Mouse (Mus musculus) heart, postnatal 36 days (tissue): Measurements from ENCODE around the gene Elmod3. TPM values are rescaled to one million over a fixed set of nuclear protein-coding genes. Genes with fewer than 3 reads are reported as not detected.
A peak's percentile ranks its signal among the peaks of the same experiment; 100 is the strongest.

ENCODE experiments used
- DNase-seq, 2 experiments: peaks; one replicate each; pipeline ENCODE4 v3.0.0; 2021 to 2022
- intact Hi-C: fragments of 180-260 bp; cut with DNase I; formaldehyde crosslinking; loops from one replicate; pipeline ENCODE4 v1.15.1; 2025
- total RNA-seq, 2 experiments: library from RNA; stranded (reverse); gene quantifications; 2 replicates each; pipeline ENCODE4 v1.2.3; 2021

The Elmod3 gene
- total RNA-seq: 10 to 100 TPM; 13.8 to 20.0 TPM

GRCm38 (mm10) chr6:72597956-72598753 lies at the start of gene Elmod3, which contains the start of gene Retsat:
Gene Elmod3 (minus strand): TSS chr6:72598413.
Gene Retsat (plus strand): TSS chr6:72598475.
- peak; percentile 94 to 95 for DNase-seq
- intact Hi-C loops: loop anchor here (2.0 kb wide), 1 partner anchor 27 kb away; no protein-coding TSS in a partner anchor

DNA sequence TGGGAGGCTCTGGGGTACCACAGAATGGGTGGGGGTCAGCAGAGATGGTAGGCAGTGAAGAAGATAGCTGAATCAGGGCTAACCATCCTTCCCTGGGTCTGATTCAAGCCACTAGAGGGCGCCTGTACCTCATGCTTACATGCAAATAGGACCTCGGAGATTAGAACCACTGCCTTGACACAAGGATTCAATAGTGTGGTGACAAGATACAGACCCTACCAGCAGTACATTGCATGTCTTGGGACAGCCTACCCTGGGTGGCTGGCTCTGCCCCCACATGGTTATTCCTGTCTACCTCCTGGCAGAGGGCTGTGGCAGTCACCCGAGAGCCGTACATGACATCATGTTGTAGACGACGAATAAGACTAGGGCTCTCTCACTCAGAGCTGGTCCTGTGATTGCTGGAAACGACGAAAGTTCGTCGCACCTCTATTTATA lies 49.2 kb upstream of the Elmod3 start:
- peak; percentile 76 to 79 for DNase-seq
- intact Hi-C loops: loop anchor here (1.0 to 10.0 kb wide), 3 partner anchors 20 to 577 kb away; partner anchors contain the start of genes Dnah6 and Tcf7l1

DNA sequence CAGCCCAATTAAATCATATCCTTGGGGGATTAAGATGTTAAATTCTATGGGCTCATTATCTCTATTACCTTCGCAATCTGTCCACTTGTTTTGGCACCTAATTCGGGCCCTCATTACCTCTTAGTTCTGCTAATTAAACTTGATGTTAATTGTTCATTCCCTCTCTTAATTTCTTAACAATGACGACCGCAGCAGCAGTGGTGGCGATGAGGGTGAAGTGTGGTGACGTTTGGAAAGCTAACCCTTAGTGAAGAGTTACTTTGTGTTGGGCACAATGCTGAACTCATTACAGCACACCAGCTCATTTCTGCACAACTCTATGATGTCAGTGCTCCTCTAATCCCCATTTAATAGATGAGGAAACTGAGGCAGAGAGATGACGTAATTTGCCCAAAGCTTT lies 47.2 kb upstream of the Elmod3 start:
- no peak for DNase-seq
- intact Hi-C loops: loop anchor here (10.0 kb wide), 1 partner anchor 579 kb away; the partner anchor contains the start of gene Dnah6

DNA sequence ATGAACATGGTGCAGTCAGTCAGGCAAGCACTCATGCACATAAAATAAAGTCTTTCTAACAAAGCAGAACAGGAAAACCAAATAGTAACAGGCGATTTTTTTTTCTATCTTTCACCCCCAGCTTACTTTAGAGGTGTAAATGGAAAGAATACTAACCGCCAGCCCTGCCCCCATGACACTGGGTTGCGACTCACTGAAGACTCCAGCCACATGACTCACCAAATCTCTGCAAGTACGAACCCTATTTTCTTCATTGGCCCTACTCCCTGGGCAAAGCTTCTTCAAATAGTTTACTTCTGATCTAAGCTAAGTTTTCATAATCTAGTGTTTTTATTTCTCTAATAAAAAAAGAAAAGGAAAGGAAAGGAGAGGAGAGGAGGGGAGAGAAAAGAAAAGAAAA lies 46.4 kb upstream of the Elmod3 start:
- DNase-seq: no peak
- intact Hi-C loops: loop anchor here (10.0 kb wide), 1 partner anchor 580 kb away; the partner anchor contains the start of gene Dnah6

GRCm38 (mm10) chr6:72641218-72641954 lies 43.2 kb upstream of the Elmod3 start:
- intact Hi-C loops: loop anchor here (10.0 kb wide), 1 partner anchor 583 kb away; the partner anchor contains the start of gene Dnah6

GRCm38 (mm10) chr6:72636940-72637339 lies 38.7 kb upstream of the Elmod3 start:
- DNase-seq: no peak
- intact Hi-C loops: loop anchor here (1.0 to 10.0 kb wide), 6 partner anchors 30 to 518 kb away; partner anchors contain the start of gene Tcf7l1

More at GRCm38 (mm10) chr6:72641218-72641954, 43.2 kb upstream of the Elmod3 start:
- DNase-seq: no peak

DNA sequence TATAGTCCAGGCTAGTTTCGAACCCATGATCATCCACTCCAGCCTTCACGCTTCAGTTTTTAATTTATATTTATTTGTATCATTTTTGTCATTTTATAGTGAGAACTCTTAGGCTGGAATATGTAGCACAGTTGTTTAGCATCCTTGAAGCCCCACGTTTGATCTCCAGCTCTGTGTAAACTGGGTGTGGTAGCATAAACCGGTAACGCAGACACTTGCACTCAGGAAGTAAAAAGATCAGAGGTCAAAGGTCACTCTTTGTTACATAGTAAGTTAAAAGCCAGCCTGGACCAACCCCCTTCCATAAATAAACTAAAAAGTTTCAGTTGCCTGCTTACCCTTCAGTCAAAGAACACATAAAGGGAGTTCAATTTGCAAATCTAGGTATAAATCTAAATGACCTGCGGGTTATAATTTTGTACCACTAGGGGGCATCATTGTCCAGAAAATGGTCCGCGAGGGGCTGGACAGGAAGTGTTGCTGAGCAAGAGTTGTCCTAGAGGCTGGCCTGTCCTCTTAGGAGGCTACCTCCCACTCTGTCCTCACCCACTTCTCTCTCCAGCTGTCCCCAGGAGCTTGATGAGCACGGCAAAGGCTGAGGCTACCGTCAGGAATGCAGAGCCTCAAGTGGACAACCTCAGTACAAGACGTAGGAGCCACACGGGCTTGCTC lies 37.7 kb upstream of the Elmod3 start:
- intact Hi-C loops: loop anchor here (1.0 to 10.0 kb wide), 6 partner anchors 31 to 519 kb away; partner anchors contain the start of gene Tcf7l1
- peak; percentile 65 to 70 for DNase-seq

DNA sequence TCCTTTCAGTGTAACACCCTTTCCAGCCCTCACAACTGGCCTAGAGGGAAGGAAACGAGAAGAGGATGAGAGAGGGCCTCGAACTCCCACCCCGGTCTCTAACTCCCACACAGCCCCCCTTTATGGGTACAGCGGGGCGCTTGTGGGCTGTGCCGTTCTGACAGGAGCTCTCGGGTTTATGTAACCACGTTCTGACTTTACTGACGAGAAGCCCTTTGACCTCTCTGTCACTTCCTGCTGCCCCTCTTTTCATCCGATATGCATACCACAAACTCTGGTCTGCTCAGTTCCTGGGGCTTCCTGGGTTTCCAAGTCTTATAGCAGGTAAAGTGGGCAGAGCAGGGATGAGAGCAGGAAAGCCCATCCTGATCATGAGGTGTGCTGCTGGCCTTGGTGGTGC lies 36.1 kb upstream of the Elmod3 start:
- intact Hi-C loops: loop anchor here (10.0 kb wide), 1 partner anchor 520 kb away; no protein-coding TSS in a partner anchor
- DNase-seq: no peak

- intact Hi-C loops: loop anchor here (10.0 kb wide), 1 partner anchor 523 kb away; no protein-coding TSS in a partner anchor
- no peak for DNase-seq
Measured at GRCm38 (mm10) chr6:72631700-72632099, 33.5 kb upstream of the Elmod3 start.

GRCm38 (mm10) chr6:72630961-72631360 lies 32.7 kb upstream of the Elmod3 start:
- intact Hi-C loops: loop anchor here (10.0 kb wide), 1 partner anchor 524 kb away; no protein-coding TSS in a partner anchor

DNA sequence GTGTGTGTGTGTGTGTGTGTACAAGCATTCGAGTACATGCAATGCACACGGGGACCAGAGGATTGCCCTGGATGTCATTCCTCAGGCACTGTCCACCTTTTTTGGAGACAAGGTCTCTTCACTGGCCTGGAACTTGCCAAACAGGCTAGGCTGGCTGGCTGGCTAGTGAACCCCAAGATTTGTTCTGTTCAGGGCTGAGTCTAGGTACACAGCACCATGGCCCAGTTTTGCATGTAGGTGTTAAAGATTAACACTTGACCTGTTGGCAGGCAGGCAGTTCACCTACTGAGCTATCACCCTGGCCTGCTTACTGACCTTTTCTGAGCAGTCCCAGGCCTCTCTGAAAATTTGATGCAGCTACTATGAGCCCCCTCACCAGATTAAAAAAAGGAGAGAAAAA lies 32.2 kb upstream of the Elmod3 start:
- DNase-seq: no peak
- intact Hi-C loops: loop anchor here (10.0 kb wide), 1 partner anchor 524 kb away; no protein-coding TSS in a partner anchor

More at GRCm38 (mm10) chr6:72630961-72631360, 32.7 kb upstream of the Elmod3 start:
- no peak for DNase-seq

DNA sequence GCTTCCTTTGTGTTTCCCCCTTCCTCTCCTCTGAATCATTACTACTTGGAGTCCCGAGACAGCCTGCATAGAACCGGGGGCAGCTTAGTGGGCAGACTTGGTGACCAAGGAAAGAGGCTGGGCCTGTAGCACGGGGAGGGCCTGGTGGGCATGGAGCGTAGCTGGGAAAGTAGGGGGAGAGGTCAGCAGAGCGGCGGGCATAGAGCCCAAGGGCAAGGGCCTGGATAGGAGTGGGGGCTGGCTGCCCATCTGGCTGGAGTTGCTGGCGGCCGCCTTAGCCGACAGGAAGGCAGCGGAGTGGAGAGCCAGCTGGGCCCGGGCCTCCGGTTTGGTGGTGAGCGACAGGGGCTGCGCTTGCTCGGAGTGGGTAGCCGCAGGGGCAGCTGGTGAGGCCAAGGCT lies 29.1 kb upstream of the Elmod3 start:
- intact Hi-C loops: no loop called here
- no peak for DNase-seq

DNA sequence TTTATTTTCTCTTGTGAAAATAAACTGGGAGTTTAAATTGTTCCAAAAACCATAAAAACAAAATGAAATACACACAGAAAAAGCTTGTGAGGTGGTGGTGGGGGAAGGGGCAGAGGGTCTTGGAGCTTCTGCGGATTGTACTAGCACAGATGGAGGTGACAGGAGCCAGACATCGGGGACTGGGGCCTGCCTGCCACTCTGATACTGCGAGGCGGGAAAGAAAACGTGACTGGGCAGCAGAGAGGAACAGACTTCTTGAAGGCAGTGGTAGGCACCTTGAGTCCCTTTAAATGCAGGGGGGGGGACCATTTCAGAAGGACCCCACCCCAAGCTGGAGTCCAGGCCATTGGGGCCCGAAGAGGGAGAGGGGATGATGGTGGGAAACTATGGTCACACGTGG lies 28.2 kb upstream of the Elmod3 start:
- no peak for DNase-seq
- intact Hi-C loops: no loop called here

- intact Hi-C loops: no loop called here
Measured at GRCm38 (mm10) chr6:72623661-72624402, 25.6 kb upstream of the Elmod3 start.

DNA sequence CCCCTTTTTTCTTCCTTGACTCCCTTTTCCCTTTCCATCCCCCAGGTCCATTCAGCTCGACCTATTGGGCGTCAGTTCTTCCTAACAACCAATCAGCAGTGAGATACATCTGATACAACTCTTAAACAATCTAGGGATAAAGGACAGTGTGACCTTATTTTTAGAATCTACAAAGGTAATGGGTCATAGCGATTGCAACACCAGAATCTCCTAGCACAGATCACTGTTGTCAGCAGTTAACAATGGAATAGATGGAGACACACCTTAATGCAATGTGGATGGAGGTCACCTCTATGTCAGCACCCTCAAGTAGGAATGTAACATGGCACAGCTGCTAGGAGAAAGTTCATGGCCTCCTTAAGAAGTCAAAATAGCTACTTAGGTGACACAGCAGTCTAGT lies 24.7 kb upstream of the Elmod3 start:
- DNase-seq: no peak

More at GRCm38 (mm10) chr6:72623661-72624402, 25.6 kb upstream of the Elmod3 start:
- peak; percentile 24 to 31 for DNase-seq

GRCm38 (mm10) chr6:72620920-72621319 lies 22.7 kb upstream of the Elmod3 start:
- intact Hi-C loops: no loop called here
- DNase-seq: no peak

More for the DNA sequence above, 24.7 kb upstream of the Elmod3 start:
- intact Hi-C loops: no loop called here

DNA sequence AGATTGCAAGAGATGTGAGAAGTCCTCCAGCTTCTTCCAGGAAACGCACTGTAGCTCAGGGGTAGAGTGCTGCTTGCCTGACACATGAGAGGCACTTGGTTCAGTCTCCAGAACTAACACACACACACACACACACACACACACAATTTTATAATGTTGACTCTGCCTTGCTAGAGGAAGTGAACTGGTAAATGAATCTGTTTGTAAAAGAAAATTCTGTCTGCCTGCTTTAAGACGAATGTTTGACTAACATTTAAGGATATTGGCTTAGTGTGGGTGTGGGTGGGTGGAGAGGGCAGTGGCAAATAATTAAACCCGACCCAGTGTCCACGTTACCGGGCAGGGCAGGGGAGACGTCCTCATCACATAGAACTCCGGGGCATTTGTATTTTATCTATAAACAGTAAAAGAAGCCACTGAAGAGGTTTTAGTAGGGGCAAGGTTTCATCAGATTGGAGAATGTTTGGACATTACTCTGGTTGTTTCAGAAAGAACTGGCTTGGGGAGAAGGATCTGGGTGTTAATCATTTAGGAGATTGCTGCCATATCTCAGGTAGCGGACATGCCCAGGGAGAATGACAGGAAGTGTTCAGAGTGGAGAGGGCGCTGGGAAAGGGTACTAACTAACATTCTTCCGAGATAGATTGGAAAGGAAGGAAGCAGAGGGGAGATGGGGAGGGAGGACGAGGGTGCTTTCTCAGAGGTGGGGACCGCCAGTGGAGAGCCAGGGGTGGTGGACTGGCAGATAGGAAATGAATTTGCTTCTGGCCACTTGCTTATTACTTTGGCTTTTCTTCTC lies 21.7 kb upstream of the Elmod3 start:
- intact Hi-C loops: no loop called here
- DNase-seq: no peak

DNA sequence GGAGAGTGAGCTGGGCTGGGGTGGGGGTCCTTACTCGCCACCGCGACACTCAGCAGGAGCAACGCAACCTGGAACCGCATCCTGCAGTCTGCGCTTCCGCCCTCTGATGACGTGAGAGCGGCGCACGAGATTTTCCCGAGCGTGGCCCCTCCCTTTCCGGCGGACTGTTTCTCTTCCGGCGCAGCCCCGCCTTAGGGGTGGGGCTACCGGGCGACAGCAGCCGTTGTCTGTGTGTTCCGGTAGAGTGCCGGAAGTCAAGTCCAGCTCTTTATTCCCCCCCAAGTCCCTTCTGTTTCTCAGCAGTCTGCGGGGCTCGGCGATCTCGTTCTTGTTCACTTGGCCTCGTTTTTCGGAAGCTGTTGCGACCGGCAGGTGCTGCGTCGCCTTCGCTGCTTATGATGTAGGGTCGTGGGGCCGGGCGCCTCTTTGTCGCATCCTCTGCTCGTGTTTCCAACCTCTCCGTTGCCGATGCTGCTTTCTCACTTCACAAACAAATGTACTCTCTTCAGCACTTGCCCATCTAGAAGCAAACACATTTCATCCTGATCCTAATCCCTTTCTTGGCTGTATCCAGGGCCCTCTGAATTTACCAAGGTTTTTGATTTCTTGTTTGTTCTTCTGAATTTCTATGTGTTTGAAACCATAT lies 18.6 kb upstream of the Elmod3 start, which contains the start of gene Tgoln1:
Tgoln1 (minus strand) TSS at position 358 of the 646 bp plus-strand sequence.
- DNase-seq: peak; percentile 93
- intact Hi-C loops: no loop called here
